Mouse (Mus musculus): ENCODE data around the gene Ctdsp2.

DNA sequence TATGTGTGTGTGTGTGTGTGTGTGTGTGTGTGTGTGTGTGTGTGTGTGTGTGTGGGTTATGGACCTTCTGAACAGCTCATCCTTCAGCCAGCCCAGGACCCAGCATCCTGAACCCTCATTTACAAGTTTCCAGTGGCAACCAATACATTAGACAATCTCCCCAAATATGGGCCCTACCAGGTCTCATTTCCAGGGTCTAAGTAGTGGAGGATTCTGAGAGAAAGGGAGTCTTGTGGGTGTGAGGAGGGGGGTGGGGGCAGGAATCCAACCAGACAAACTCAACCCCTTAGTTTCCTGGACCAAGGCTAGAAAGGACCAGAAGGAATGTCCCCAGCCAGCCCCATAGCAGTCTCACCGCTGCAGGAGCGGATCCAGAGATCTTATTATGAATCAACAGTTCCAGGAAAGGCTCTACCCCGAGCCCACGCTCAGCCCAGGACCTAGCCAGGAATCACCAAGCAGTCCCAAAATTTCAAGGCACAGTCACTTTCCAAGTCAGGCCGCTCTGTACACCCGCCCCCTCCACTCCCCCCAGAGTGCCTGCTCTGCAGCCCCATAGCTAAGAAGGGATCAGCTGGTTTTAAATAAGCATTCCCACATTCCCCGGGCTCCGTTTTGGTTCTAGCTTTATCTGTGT is 47.3 kb upstream of the Ctdsp2 start:
- no peak for TF ChIP-seq GATA1 (IDR thresholded peaks at IDR 0.05; ENCODE audit: low read length)
- TF ChIP-seq TAL1 (IDR thresholded peaks at IDR 0.05; ENCODE audit: low read length), result no peak

All from erythroblast, embryonic 14.5 days (primary cell).